Mouse (Mus musculus): ENCODE measurements around the gene Ttc39b. TPM values are rescaled to one million over a fixed set of nuclear protein-coding genes. Genes with fewer than 3 reads are reported as not detected.
A peak's percentile ranks its signal among the peaks of the same experiment; 100 is the strongest.

Gene Ttc39b
- total RNA-seq, 2 experiments from 2014 or later, result 65.1 to 69.9 TPM

- no peak for DNase-seq (ENCODE audit: low spot score in 2 of 2)
Measured at GRCm38 (mm10) chr4:83198123-83198522, 125.9 kb downstream of the Ttc39b start.

- DNase-seq (ENCODE audit: low spot score in 2 of 2), result no peak
Measured at GRCm38 (mm10) chr4:83189736-83190135, 134.3 kb downstream of the Ttc39b start.

GRCm38 (mm10) chr4:83187324-83187723 is 136.7 kb downstream of the Ttc39b start:
- DNase-seq (ENCODE audit: low spot score in 2 of 2), result no peak

- DNase-seq (ENCODE audit: low spot score in 2 of 2), result no peak
Measured at GRCm38 (mm10) chr4:83186448-83186847, 137.6 kb downstream of the Ttc39b start.

- DNase-seq (ENCODE audit: low spot score in 2 of 2), result peak; percentile 60 to 70
Measured at GRCm38 (mm10) chr4:83183288-83183930, 140.6 kb downstream of the Ttc39b start.

GRCm38 (mm10) chr4:83182178-83183068 is 141.6 kb downstream of the Ttc39b start:
- no peak for DNase-seq (ENCODE audit: low spot score in 2 of 2)

GRCm38 (mm10) chr4:83177471-83177870 is 146.6 kb downstream of the Ttc39b start:
- no peak for DNase-seq (ENCODE audit: low spot score in 2 of 2)

GRCm38 (mm10) chr4:83174946-83175345 is 149.1 kb downstream of the Ttc39b start:
- DNase-seq (ENCODE audit: low spot score in 2 of 2), result no peak

- no peak for DNase-seq (ENCODE audit: low spot score in 2 of 2)
Measured at GRCm38 (mm10) chr4:83172278-83172677, 151.8 kb downstream of the Ttc39b start.

- no peak for DNase-seq (ENCODE audit: low spot score in 2 of 2)
Measured at GRCm38 (mm10) chr4:83170741-83171140, 153.3 kb downstream of the Ttc39b start.

Other genes starting within 250 kb of the Ttc39b start
- gene Snapc3, start 93.5 kb upstream of the Ttc39b start, total RNA-seq (2021), result 10 to 100 TPM; 37.6 to 38.5 TPM
- gene Psip1, start 162.2 kb upstream of the Ttc39b start, total RNA-seq (2021), result 100 to 1,000 TPM; 207 to 210 TPM
- 1 to 10 TPM; 4.9 to 5.8 TPM for gene Ccdc171, start 201.3 kb upstream of the Ttc39b start, total RNA-seq (2021)

Measured in left cerebral cortex, adult 18-20 months (tissue).